Mouse (Mus musculus) monocyte, adult 59 days (primary cell): Measurements from ENCODE around the gene Sgtb. TPM values are rescaled to one million over a fixed set of nuclear protein-coding genes. Genes with fewer than 3 reads are reported as not detected.

Source experiments
- total RNA-seq, 2 experiments: library from RNA; stranded (reverse); gene quantifications; one replicate each; pipeline ENCODE4 v1.2.4; 2023

Gene Sgtb
- 1 to 10 TPM in 1 of 2 experiments, under 1 TPM in 1; 0.58 to 1.3 TPM for total RNA-seq

GRCm38 (mm10) chr13:104109288-104109815 is at the start of gene Sgtb, which contains the start of gene Nln:
Gene Sgtb (plus strand): TSS chr13:104109741.
Gene Nln (minus strand): TSS chr13:104109614.

GRCm38 (mm10) chr13:104177796-104178649 is 68.5 kb downstream of the Sgtb start, which contains the start of gene Trappc13:
Gene Trappc13 (minus strand): TSS chr13:104178469.

GRCm38 (mm10) chr13:104178650-104179121 is 69.1 kb downstream of the Sgtb start, which contains the start of gene Trim23:
Gene Trim23 (plus strand): TSS chr13:104178797.

Other genes with a start within 250 kb of the Sgtb start
- gene Erbin, start 189.2 kb upstream of the Sgtb start, total RNA-seq: 100 to 1,000 TPM; 113 to 116 TPM
- gene Nln, start 127 bp upstream of the Sgtb start, total RNA-seq: 10 to 100 TPM; 31.1 to 45.2 TPM
- 10 to 100 TPM; 25.2 to 27.8 TPM for gene Trappc13, start 68.7 kb downstream of the Sgtb start, total RNA-seq
- 1 to 10 TPM; 8.1 to 9.0 TPM for gene Trim23, start 69.1 kb downstream of the Sgtb start, total RNA-seq
- 1 to 10 TPM; 1.7 to 1.9 TPM for gene Cenpk, start 118.9 kb downstream of the Sgtb start, total RNA-seq
- 10 to 100 TPM; 18.7 to 19.7 TPM for gene Ppwd1, start 119.1 kb downstream of the Sgtb start, total RNA-seq
- gene Adamts6, start 178.1 kb downstream of the Sgtb start, total RNA-seq: 1 to 10 TPM; 6.6 to 7.7 TPM